Mouse (Mus musculus) lung, postnatal 0 days (tissue): ENCODE data around the gene Gm45623. TPM values are rescaled to one million over a fixed set of nuclear protein-coding genes. Genes with fewer than 3 reads are reported as not detected.

Source experiments
- ATAC-seq: fragments of 200-750 bp; cut with Nextera tagmentation; 2 replicates; pipeline ENCODE4 v1.8.0; 2017; ENCODE audit warnings: moderate library complexity
- DNase-seq: peaks from one replicate; pipeline ENCODE4 v3.0.0-alpha.2; 2016; ENCODE audit warnings: low spot score
- H3K27ac ChIP-seq: fragments of 300-500 bp; sonication (generic); 2 replicates; pipeline ENCODE4 v1.5.1; 2014; ENCODE audit warnings: antibody characterized with exemption, mild to moderate bottlenecking, low read length, mixed read lengths
- H3K27me3 ChIP-seq: fragments of 300-500 bp; sonication (generic); replicated peaks from 2 replicates; pipeline ENCODE4 v1.6.1; 2014; ENCODE audit warnings: low read length, mixed read lengths; ENCODE audit not compliant: insufficient read depth
- H3K36me3 ChIP-seq: fragments of 300-500 bp; sonication (generic); 2 replicates; pipeline ENCODE4 v1.6.1; 2014; ENCODE audit warnings: low read length, mixed read lengths; ENCODE audit not compliant: insufficient read depth
- H3K4me1 ChIP-seq: fragments of 300-500 bp; sonication (generic); 2 replicates; pipeline ENCODE4 v1.6.1; 2014; ENCODE audit warnings: antibody characterized with exemption, low read depth, low read length, mixed read lengths; ENCODE audit not compliant: insufficient read depth
- H3K4me2 ChIP-seq: fragments of 300-500 bp; sonication (generic); replicated peaks from 2 replicates; pipeline ENCODE4 v1.6.1; 2014; ENCODE audit warnings: low read depth, mild to moderate bottlenecking, low read length, moderate library complexity, mixed read lengths
- H3K4me3 ChIP-seq: fragments of 300-500 bp; sonication (generic); 2 replicates; pipeline ENCODE4 v1.5.1; 2014; ENCODE audit warnings: low read depth, low read length
- H3K9ac ChIP-seq: fragments of 300-500 bp; sonication (generic); replicated peaks from 2 replicates; pipeline ENCODE4 v1.6.1; 2014; ENCODE audit warnings: low read depth, mild to moderate bottlenecking
- H3K9me3 ChIP-seq: fragments of 300-500 bp; sonication (generic); 2 replicates; pipeline ENCODE4 v1.6.1; 2016; ENCODE audit warnings: low read length, mixed read lengths
- CTCF ChIP-seq: IDR thresholded peaks from 2 replicates; pipeline ENCODE4 v1.5.1; 2016; ENCODE audit warnings: antibody characterized with exemption, mild to moderate bottlenecking
- EP300 ChIP-seq: IDR thresholded peaks from 2 replicates; pipeline ENCODE4 v1.6.1; 2016; ENCODE audit warnings: antibody characterized with exemption, mild to moderate bottlenecking, control low read depth
- WGBS: fragments of 180-500 bp; shearing (Covaris S2); extraction: QIAGEN DNeasy Blood & Tissue Kit; methylation state at CpG from one replicate; pipeline ENCODE4 v1.1.7; 2014; 5-methylcytosine and 5-hydroxymethylcytosine counted together
- polyA plus RNA-seq: library from polyadenylated mRNA; unstranded; fragments of >200 nt; fragmentation: Nextera tagmentation; extraction: Ambion mirVana; gene quantifications from 2 replicates; pipeline ENCODE4 v1.2.1, GENCODE M21; 2015

Gene Gm45623
- polyA plus RNA-seq, 1 experiment from 2014 or later: 0.44 TPM

GRCm38 (mm10) chr13:56746739-56747532 lies 6.7 kb downstream of the Gm45623 start:
- Histone ChIP-seq H3K9ac (no peak overlapping the region), H3K36me3 (no peaks in the 10 kb centered on the region), H3K27me3 (0 out of 2 replicates have a peak, but pooled peaks cover 4% of the 10 kb centered on the region), H3K4me3 (no peak overlapping the region), H3K4me1 (peaks cover 1% of the 10 kb centered on the region), H3K27ac (0 out of 2 replicates have a peak overlapping the region, but pooled peaks have one; percentile 60), H3K4me2 (no peak overlapping the region), H3K9me3 (no peaks in the 10 kb centered on the region)
- DNase-seq (no peak), ATAC-seq (0 out of 2 replicates have a peak, but pooled peaks have one; percentile 13)
- TF ChIP-seq EP300: no peak
- TF ChIP-seq CTCF: no peak
- WGBS: 42% methylated on average over 10 of the region's 10 CpGs

- H3K9me3 ChIP-seq: no peaks in the 10 kb centered on the region
- no peak for TF ChIP-seq EP300
- no peak for TF ChIP-seq CTCF
- no peaks in the 10 kb centered on the region for H3K27me3 ChIP-seq
- H3K9ac ChIP-seq: no peak overlapping the region
- 56% methylated on average over 6 of the region's 6 CpGs for WGBS
- H3K4me3 ChIP-seq: no peak overlapping the region
- no peaks in the 10 kb centered on the region; the same call in 1 of the 2 replicates for H3K4me1 ChIP-seq
- DNase-seq (no peak), ATAC-seq (no peak)
- no peaks in the 10 kb centered on the region; the same call in 1 of the 2 replicates for H3K36me3 ChIP-seq
- no peak overlapping the region for H3K4me2 ChIP-seq
- H3K27ac ChIP-seq: no peak overlapping the region
These were observed 11.2 kb downstream of the Gm45623 start for GRCm38 (mm10) chr13:56742325-56742901.

- H3K36me3 ChIP-seq: no peaks in the 10 kb centered on the region; the same call in 1 of the 2 replicates
- DNase-seq: no peak
These were observed 11.9 kb downstream of the Gm45623 start for GRCm38 (mm10) chr13:56741691-56742090.

GRCm38 (mm10) chr13:56740496-56740895 lies 13.1 kb downstream of the Gm45623 start:
- H3K36me3 ChIP-seq: peaks cover 6% of the 10 kb centered on the region; the same call in 1 of the 2 replicates

More at GRCm38 (mm10) chr13:56741691-56742090, 11.9 kb downstream of the Gm45623 start:
- H3K27ac ChIP-seq: no peak overlapping the region
- ATAC-seq: no peak
- H3K4me2 ChIP-seq: no peak overlapping the region
- H3K4me3 ChIP-seq: no peak overlapping the region
- no peaks in the 10 kb centered on the region for H3K27me3 ChIP-seq
- WGBS: 71% methylated on average over 7 of the region's 7 CpGs
- no peaks in the 10 kb centered on the region for H3K9me3 ChIP-seq
- H3K4me1 ChIP-seq: no peaks in the 10 kb centered on the region; the same call in 1 of the 2 replicates
- no peak overlapping the region for H3K9ac ChIP-seq
- TF ChIP-seq EP300 (no peak), CTCF (no peak)

GRCm38 (mm10) chr13:56739556-56739955 lies 14.1 kb downstream of the Gm45623 start:
- Histone ChIP-seq H3K4me1 (no peaks in the 10 kb centered on the region), H3K27ac (no peak overlapping the region), H3K36me3 (peaks cover 6% of the 10 kb centered on the region; the same call in 1 of the 2 replicates), H3K4me2 (no peak overlapping the region), H3K9me3 (no peaks in the 10 kb centered on the region), H3K4me3 (no peak overlapping the region), H3K9ac (no peak overlapping the region), H3K27me3 (no peaks in the 10 kb centered on the region)
- 88% methylated on average over 5 of the region's 5 CpGs for WGBS
- DNase-seq: no peak
- ATAC-seq: no peak
- TF ChIP-seq CTCF (no peak), EP300 (no peak)

More at GRCm38 (mm10) chr13:56740496-56740895, 13.1 kb downstream of the Gm45623 start:
- Histone ChIP-seq H3K27me3 (no peaks in the 10 kb centered on the region), H3K9ac (no peak overlapping the region), H3K4me2 (no peak overlapping the region), H3K9me3 (no peaks in the 10 kb centered on the region), H3K4me3 (no peak overlapping the region), H3K27ac (no peak overlapping the region), H3K4me1 (no peaks in the 10 kb centered on the region)
- TF ChIP-seq CTCF: no peak
- TF ChIP-seq EP300: no peak
- 83% methylated on average over 6 of the region's 6 CpGs for WGBS
- DNase-seq: no peak
- ATAC-seq: no peak

- no peaks in the 10 kb centered on the region for H3K9me3 ChIP-seq
- H3K36me3 ChIP-seq: peaks cover 17% of the 10 kb centered on the region
- WGBS: 38% methylated on average over 6 of the region's 6 CpGs
- H3K4me2 ChIP-seq: no peak overlapping the region
- H3K4me3 ChIP-seq: no peak overlapping the region
- TF ChIP-seq EP300 (no peak), CTCF (peak; percentile 79)
- no peak overlapping the region for H3K27ac ChIP-seq
- DNase-seq (peak; percentile 71), ATAC-seq (peak; percentile 57)
- H3K4me1 ChIP-seq: no peaks in the 10 kb centered on the region
- H3K27me3 ChIP-seq: no peaks in the 10 kb centered on the region
- no peak overlapping the region for H3K9ac ChIP-seq
These were observed 18.3 kb downstream of the Gm45623 start for GRCm38 (mm10) chr13:56735212-56735875.
